ENCODE assay signal across 24 mouse cellular contexts in genomic region chr16:65655490-65655889, GRCm38 (mm10).
A peak's percentile ranks its signal among the peaks of the same experiment; 100 is the strongest.
DNase-seq lines count a peak whose midpoint lies in the region; ATAC-seq and TF ChIP-seq lines count a peak whose summit lies in the region.
"Had no signal": no experiment of that assay in that cellular context is flagged by ENCODE, and none has a peak within 500 bp of the region (broad histone marks: within the 10 kb centered on the region; RNA-seq: fewer than 3 reads in every experiment).

No protein-coding gene starts in this region.

- no peak for TF ChIP-seq RAD21 in CH12.LX (IDR thresholded peaks at IDR 0.05; ENCODE audit: low read depth, low read length)

- DNase-seq in 416B (ENCODE audit: low read depth) (peak; percentile 17), CH12.LX (ENCODE audit: extremely low read depth) (peak; percentile 17), MEL-GATA-1-ER (ENCODE audit: extremely low read depth, low read depth) (peak; percentile 5)
- no peak for DNase-seq in yolk sac, embryonic 10.5 days (ENCODE audit: low spot score)
- DNase-seq in adrenal gland, postnatal 4 days (ENCODE audit: low spot score in 2 of 2): no peak
- DNase-seq: adrenal gland, postnatal 10 days; adrenal gland, postnatal 36 days; cerebellum, adult 11 months; cerebellum, adult 2 months; cerebellum, adult 9-11 months; cerebellum, postnatal 36 days; gastrocnemius, postnatal 25 days; heart, adult 2 months; heart, postnatal 14 days; heart, postnatal 4 days had no signal

- in situ Hi-C loops in CH12.LX (cut with MboI; ENCODE audit: low pct_ligation_motif_present, low pct_unique_long_range_greater_than_20kb, low sequenced_read_pairs): loop anchor here (25.0 kb wide), 1 partner anchor 357 kb away; no protein-coding TSS in a partner anchor

- H3K9me3 ChIP-seq in CH12.LX (replicated peaks; ENCODE audit: low read length): no peaks in the 10 kb centered on the region
- H3K9me3 ChIP-seq: heart, embryonic 10.5 days; heart, embryonic 13.5 days; hindbrain, embryonic 12.5 days; hindbrain, embryonic 15.5 days had no signal

- dilution Hi-C loops in CH12.LX (cut with MboI; ENCODE audit: extremely low pct_ligation_motif_present, extremely low pct_unique_long_range_greater_than_20kb, low sequenced_read_pairs): no loop called here

- TF ChIP-seq EP300 in CH12.LX (IDR thresholded peaks at IDR 0.05; ENCODE audit: low read length): no peak

- no peaks in the 10 kb centered on the region for H3K4me1 ChIP-seq in CH12.LX (ENCODE audit: control insufficient read depth in 1 of 2, insufficient read depth in 2 of 2)
- H3K4me1 ChIP-seq: heart, embryonic 10.5 days; heart, embryonic 13.5 days; hindbrain, embryonic 12.5 days; hindbrain, embryonic 15.5 days had no signal

- no peaks in the 10 kb centered on the region for H3K27me3 ChIP-seq in CH12.LX (replicated peaks)
- H3K27me3 ChIP-seq: heart, embryonic 13.5 days; hindbrain, embryonic 12.5 days; hindbrain, embryonic 15.5 days had no signal

- H3K4me3 ChIP-seq in CH12.LX (replicated peaks in 1 of 3; ENCODE audit: low read depth in 2 of 3, low read length in 2 of 3, poor library complexity in 1 of 3): no peak overlapping the region
- H3K4me3 ChIP-seq: heart, adult 2 months; heart, embryonic 10.5 days; heart, embryonic 13.5 days; hindbrain, embryonic 12.5 days; hindbrain, embryonic 15.5 days had no signal

- H3K9ac ChIP-seq in CH12.LX (ENCODE audit: insufficient read depth, low read depth): no peak overlapping the region
- H3K9ac ChIP-seq: heart, embryonic 13.5 days; hindbrain, embryonic 12.5 days; hindbrain, embryonic 15.5 days had no signal

- ATAC-seq in hematopoietic stem cell, adult 5-6 weeks (replicated peaks in 1 of 2; ENCODE audit: insufficient read depth in 1 of 2, low FRiP score in 2 of 2, low TSS enrichment in 1 of 2, low read depth in 1 of 2, poor library complexity in 2 of 2, severe bottlenecking in 2 of 2): peak; percentile 85 to 91
- no peak for ATAC-seq in erythroblast, adult 5-6 weeks (replicated peaks; ENCODE audit: low FRiP score, poor library complexity, severe bottlenecking)
- ATAC-seq: forebrain, embryonic 14.5 days; intestine, postnatal 0 days; Patski had no signal

- H3K27ac ChIP-seq in CH12.LX (ENCODE audit: insufficient read depth, low read depth): no peak overlapping the region
- H3K27ac ChIP-seq: heart, adult 2 months; heart, embryonic 10.5 days; heart, embryonic 13.5 days; hindbrain, embryonic 12.5 days; hindbrain, embryonic 15.5 days had no signal

- no peak for TF ChIP-seq POLR2A in CH12.LX (IDR thresholded peaks at IDR 0.05; ENCODE audit: low read depth, low read length)

- no peak for TF ChIP-seq CTCF in CH12.LX (conservative IDR thresholded peaks at IDR 0.05 in 1 of 2, IDR thresholded peaks at IDR 0.05 in 1 of 2; ENCODE audit: low read depth in 2 of 2, low read length in 2 of 2)

- H3K4me2 ChIP-seq in CH12.LX (ENCODE audit: insufficient read depth, low read depth, poor library complexity, severe bottlenecking): no peak overlapping the region
- H3K4me2 ChIP-seq: heart, embryonic 13.5 days; hindbrain, embryonic 12.5 days; hindbrain, embryonic 15.5 days had no signal

- H3K36me3 ChIP-seq in CH12.LX (replicated peaks in 1 of 2; ENCODE audit: control insufficient read depth in 1 of 2, insufficient read depth in 1 of 2, low read length in 1 of 2): no peaks in the 10 kb centered on the region
- H3K36me3 ChIP-seq: heart, embryonic 10.5 days; heart, embryonic 13.5 days; hindbrain, embryonic 12.5 days; hindbrain, embryonic 15.5 days had no signal

- no peaks in the 10 kb centered on the region for H3K79me2 ChIP-seq in CH12.LX (replicated peaks; ENCODE audit: control insufficient read depth, extremely low read depth, insufficient read depth, poor library complexity, severe bottlenecking)

TF ChIP-seq in CH12.LX, 34 proteins besides CTCF, POLR2A, EP300 and RAD21:
- no peak for TF ChIP-seq ZNF384 (IDR thresholded peaks at IDR 0.05; ENCODE audit: low read depth, low read length)
- peak; percentile 97 for TF ChIP-seq MAFK (IDR thresholded peaks at IDR 0.05; ENCODE audit: insufficient replicate concordance, low read length)
TF ChIP-seq in CH12.LX: peak in this region for 1.

Comparison
In these comparisons a context has a peak if more than half of its experiments do, and no peak if none do; other contexts are left out.
1. DNase-seq: peak in 416B (single experiment), CH12.LX (single experiment) and MEL-GATA-1-ER (single experiment); none in yolk sac, embryonic 10.5 days (single experiment) and adrenal gland, postnatal 4 days (0 of 2).